Mouse (Mus musculus) monocyte, adult 59 days (primary cell): ENCODE measurements around the gene Spag7. TPM values are rescaled to one million over a fixed set of nuclear protein-coding genes. Genes with fewer than 3 reads are reported as not detected.

Source experiments
- total RNA-seq, 2 experiments: library from RNA; stranded (reverse); gene quantifications; one replicate each; pipeline ENCODE4 v1.2.4; 2023

Gene Spag7
- total RNA-seq, result 10 to 100 TPM; 34.8 to 45.8 TPM

GRCm38 (mm10) chr11:70668771-70669505 lies at the start of gene Spag7:
Gene Spag7, minus strand, starts transcription at chr11:70669416.

GRCm38 (mm10) chr11:70699722-70700556 lies 30.7 kb upstream of the Spag7 start, which contains the start of the genes Inca1 and Kif1c:
Gene Inca1, minus strand, starts transcription at chr11:70700155.
Gene Kif1c, plus strand, starts transcription at chr11:70700548.

GRCm38 (mm10) chr11:70687601-70688199 lies 18.5 kb upstream of the Spag7 start, which contains the start of gene Camta2:
Gene Camta2, minus strand, starts transcription at chr11:70688105.

GRCm38 (mm10) chr11:70656964-70657363 lies 12.3 kb downstream of the Spag7 start, which contains the start of gene Eno3:
Gene Eno3, plus strand, starts transcription at chr11:70657202.

GRCm38 (mm10) chr11:70654198-70654922 lies 14.9 kb downstream of the Spag7 start, which contains the start of gene Pfn1:
Gene Pfn1, minus strand, starts transcription at chr11:70654644.

GRCm38 (mm10) chr11:70646691-70647650 lies 22.2 kb downstream of the Spag7 start, which contains the start of the genes Rnf167 and Slc25a11:
Gene Rnf167, plus strand, starts transcription at chr11:70647235.
Gene Slc25a11, minus strand, starts transcription at chr11:70647479.

GRCm38 (mm10) chr11:70638714-70639278 lies 30.4 kb downstream of the Spag7 start, which contains the start of gene Gp1ba:
Gene Gp1ba, plus strand, starts transcription at chr11:70639122.

GRCm38 (mm10) chr11:70619101-70619500 lies 50.1 kb downstream of the Spag7 start, which contains the start of gene Chrne:
Gene Chrne, minus strand, starts transcription at chr11:70619216.

GRCm38 (mm10) chr11:70615516-70616093 lies 53.6 kb downstream of the Spag7 start, which contains the start of gene 4930544D05Rik:
Gene 4930544D05Rik, plus strand, starts transcription at chr11:70615848.

Other genes with a start within 250 kb of the Spag7 start
- 100 to 1,000 TPM; 313 to 322 TPM for gene Arrb2, start 236.8 kb downstream of the Spag7 start, total RNA-seq
- 10 to 100 TPM; 39.5 to 44.4 TPM for gene Med11, start 217.5 kb downstream of the Spag7 start, total RNA-seq
- 1 to 10 TPM; 1.0 to 1.8 TPM for gene Zmynd15, start 210.0 kb downstream of the Spag7 start, total RNA-seq
- gene Cxcl16, start 209.4 kb downstream of the Spag7 start, total RNA-seq, result 10 to 100 TPM; 51.6 to 62.4 TPM
- 1 to 10 TPM in 1 of 2 experiments, not detected in 1; 1.7 TPM for gene Tm4sf5, start 164.2 kb downstream of the Spag7 start, total RNA-seq
- gene Vmo1, start 154.8 kb downstream of the Spag7 start, total RNA-seq, result not detected
- not detected for gene Gltpd2, start 150.2 kb downstream of the Spag7 start, total RNA-seq
- 100 to 1,000 TPM; 118 to 124 TPM for gene Psmb6, start 144.0 kb downstream of the Spag7 start, total RNA-seq
- gene Gm40193, start 136.5 kb downstream of the Spag7 start, total RNA-seq, result not detected
- gene Pld2, start 129.4 kb downstream of the Spag7 start, total RNA-seq, result 10 to 100 TPM; 19.1 to 19.5 TPM
- gene Mink1, start 106.5 kb downstream of the Spag7 start, total RNA-seq, result 100 to 1,000 TPM; 215 to 216 TPM
- gene 4930544D05Rik, start 53.6 kb downstream of the Spag7 start, total RNA-seq, result not detected
- gene Chrne, start 50.2 kb downstream of the Spag7 start, total RNA-seq, result not detected
- not detected for gene Gp1ba, start 30.3 kb downstream of the Spag7 start, total RNA-seq
- gene Rnf167, start 22.2 kb downstream of the Spag7 start, total RNA-seq, result 10 to 100 TPM; 75.4 to 76.7 TPM
- gene Slc25a11, start 21.9 kb downstream of the Spag7 start, total RNA-seq, result 10 to 100 TPM; 75.2 to 82.1 TPM
- 1,000 to 10,000 TPM; 1,347 to 1,617 TPM for gene Pfn1, start 14.8 kb downstream of the Spag7 start, total RNA-seq
- 100 to 1,000 TPM; 117 to 142 TPM for gene Eno3, start 12.2 kb downstream of the Spag7 start, total RNA-seq
- 100 to 1,000 TPM; 102 to 115 TPM for gene Camta2, start 18.7 kb upstream of the Spag7 start, total RNA-seq
- gene Inca1, start 30.7 kb upstream of the Spag7 start, total RNA-seq, result not detected
- gene Kif1c, start 31.1 kb upstream of the Spag7 start, total RNA-seq, result 10 to 100 TPM; 45.8 to 47.4 TPM
- 1 to 10 TPM; 1.1 to 2.1 TPM for gene Zfp3, start 94.8 kb upstream of the Spag7 start, total RNA-seq
- 1 to 10 TPM; 4.6 to 5.6 TPM for gene Scimp, start 143.2 kb upstream of the Spag7 start, total RNA-seq
- gene Rabep1, start 175.4 kb upstream of the Spag7 start, total RNA-seq, result 10 to 100 TPM; 32.1 to 34.3 TPM